8 mouse cellular contexts compared by ENCODE assay signal in genomic region chr5:109923261-109924071, GRCm38 (mm10). TPM values are rescaled to one million over a fixed set of nuclear protein-coding genes. Genes with fewer than 3 reads are reported as not detected.
A peak's percentile ranks its signal among the peaks of the same experiment; 100 is the strongest.
DNase-seq lines count a peak whose midpoint lies in the region; ATAC-seq lines count a peak whose summit lies in the region.

Gm15446 (plus strand) TSS chr5:109923400.

- peak; percentile 97 for ATAC-seq in megakaryocyte progenitor cell, adult 5-6 weeks (replicated peaks; ENCODE audit: poor library complexity)

- DNase-seq in adipocyte (ENCODE audit: low spot score) = peak; percentile 85
- peak; percentile 84 for DNase-seq in embryo, embryonic 10 days (ENCODE audit: low spot score)
- DNase-seq in gastrocnemius, postnatal 10 days = peak; percentile 81
- DNase-seq in induced T-regulatory cell, adult 2 months (ENCODE audit: low read depth) = peak; percentile 89
- peak; percentile 78 to 93 for DNase-seq in left cerebral cortex, adult 9 months (ENCODE audit: low spot score in 2 of 2)
- peak; percentile 84 for DNase-seq in right cerebral cortex, postnatal 14 days
- peak; percentile 90 to 93 for DNase-seq in urinary bladder, postnatal 36 days (ENCODE audit: low spot score in 2 of 2)

RNA-seq across cellular contexts. Expression of gene Gm15446, which starts in this region (rescaled TPM):
- total RNA-seq in gastrocnemius, postnatal 10 days (2021) = 1 to 10 TPM; 4.0 to 6.9 TPM
- total RNA-seq in megakaryocyte progenitor cell, adult 5-6 weeks (2015) = 20.3 and 27.1 TPM in 2 replicates
- total RNA-seq in megakaryocyte progenitor cell, adult 5-6 weeks (2017) = 31.0 and 137 TPM in 2 replicates

Comparison
In these comparisons a context has a peak if more than half of its experiments do, and no peak if none do; other contexts are left out.
1. Peak in every context shown above with its lines: DNase-seq and ATAC-seq.